8 mouse cellular contexts compared by ENCODE assay signal in the genomic region with DNA sequence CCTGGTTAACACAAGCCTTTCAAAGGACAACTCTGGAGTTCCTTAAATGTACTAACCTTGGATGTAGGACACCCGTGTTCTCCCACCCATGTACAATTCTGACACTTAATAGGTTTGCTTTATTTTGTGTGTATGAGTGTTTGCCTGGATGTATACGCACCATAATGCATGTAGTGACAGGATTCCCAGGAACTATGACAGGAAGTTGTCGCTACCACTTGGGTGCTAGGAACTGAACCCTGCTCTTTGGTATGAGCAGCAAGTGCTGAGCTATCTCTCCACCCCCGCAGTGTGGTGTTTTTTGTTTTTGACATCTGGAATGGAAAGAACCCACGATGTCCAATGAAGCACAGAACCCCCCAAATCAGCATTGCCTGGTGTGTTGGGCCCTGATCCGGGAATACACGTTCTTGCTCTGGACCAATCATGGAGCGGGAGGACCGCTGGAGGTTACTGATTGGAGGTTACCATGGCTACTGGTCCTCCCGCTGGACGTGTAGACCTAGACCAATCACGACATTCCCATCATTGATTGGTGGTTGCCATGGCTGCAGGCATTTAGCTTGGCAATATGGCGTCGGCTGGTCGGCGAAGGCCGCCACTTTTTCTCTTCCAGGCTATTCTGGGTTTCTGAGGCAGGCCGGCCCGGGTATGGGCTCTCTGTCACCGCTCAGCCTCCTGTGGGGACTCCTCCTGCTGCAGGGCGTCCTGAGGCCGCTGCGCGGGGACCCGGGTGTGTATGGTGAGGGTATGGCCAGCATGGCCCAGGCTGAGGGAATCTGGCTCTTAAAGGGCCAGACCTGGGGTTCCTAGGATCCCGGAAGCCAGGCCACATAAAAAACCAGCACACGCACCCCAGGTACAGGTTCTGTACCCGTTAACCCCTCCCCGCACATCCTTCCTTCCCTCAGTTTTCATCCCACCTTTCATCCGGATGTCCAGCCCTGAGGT. TPM values are rescaled to one million over a fixed set of nuclear protein-coding genes. Genes with fewer than 3 reads are reported as not detected.
A peak's percentile ranks its signal among the peaks of the same experiment; 100 is the strongest.
DNase-seq lines count a peak whose midpoint lies in the region; ATAC-seq lines count a peak whose summit lies in the region.

No protein-coding gene starts in this region.

- H3K9ac ChIP-seq in hindbrain, embryonic 16.5 days (ENCODE audit: low read depth, low read length): peak overlapping the region; percentile 79

- no peaks in the 10 kb centered on the region for H3K9me3 ChIP-seq in hindbrain, embryonic 16.5 days (ENCODE audit: control insufficient read depth, low read length)

- H3K27ac ChIP-seq in hindbrain, embryonic 16.5 days (ENCODE audit: low read depth, low read length): peak overlapping the region; percentile 70

- no peaks in the 10 kb centered on the region for H3K27me3 ChIP-seq in hindbrain, embryonic 16.5 days (replicated peaks; ENCODE audit: control insufficient read depth, insufficient read depth, low read length)

- WGBS in hindbrain, embryonic 16.5 days: 9% methylated on average over 24 of the region's 30 CpGs

- DNase-seq in adrenal gland, adult (ENCODE audit: inconsistent age in 2 of 2, low spot score in 1 of 2): peak; percentile 94 to 97
- DNase-seq in embryo, embryonic 10.5 days (ENCODE audit: low spot score): peak; percentile 99
- DNase-seq in gastrocnemius, adult 8-10 months (ENCODE audit: low spot score in 2 of 2): peak; percentile 89 to 92
- peak; percentile 89 to 91 for DNase-seq in layer of hippocampus, postnatal 36 days
- DNase-seq in lung, postnatal 14 days: peak; percentile 92
- peak; percentile 91 for DNase-seq in retina, adult 2 months (ENCODE audit: low read depth, low spot score)
- DNase-seq in thymus, postnatal 14 days: peak; percentile 60

- H3K4me2 ChIP-seq in hindbrain, embryonic 16.5 days (ENCODE audit: low read length): peak overlapping the region; percentile 98

- H3K36me3 ChIP-seq in hindbrain, embryonic 16.5 days (ENCODE audit: control insufficient read depth, insufficient read depth, low read length): peaks cover 10% of the 10 kb centered on the region

- H3K4me3 ChIP-seq in hindbrain, embryonic 16.5 days (ENCODE audit: low read length): peak overlapping the region; percentile 87

- peak; percentile 100 for ATAC-seq in hindbrain, embryonic 16.5 days

- peaks cover 9% of the 10 kb centered on the region for H3K4me1 ChIP-seq in hindbrain, embryonic 16.5 days (ENCODE audit: control insufficient read depth, insufficient read depth, low read depth, low read length)

RNA-seq across cellular contexts. Expression of gene Gtf2h3, which starts 19.6 kb away (rescaled TPM):
- total RNA-seq in gastrocnemius, adult 8-10 months (2022): 10 to 100 TPM; 12.7 to 18.5 (median 16.5) TPM
- 36.3 and 40.2 TPM in 2 replicates for polyA plus RNA-seq in hindbrain, embryonic 16.5 days (2015; fragmentation: Nextera tagmentation; extraction: Ambion mirVana)
- 10 to 100 TPM; 30.0 to 32.4 TPM for total RNA-seq in layer of hippocampus, postnatal 36 days (2021)

RNA-seq across cellular contexts. Expression of gene Eif2b1, which starts 19.6 kb away (rescaled TPM):
- 10 to 100 TPM; 33.3 to 42.9 (median 38.7) TPM for total RNA-seq in gastrocnemius, adult 8-10 months (2022)
- polyA plus RNA-seq in hindbrain, embryonic 16.5 days (2015; fragmentation: Nextera tagmentation; extraction: Ambion mirVana): 64.1 and 66.3 TPM in 2 replicates
- 10 to 100 TPM; 36.1 to 40.6 TPM for total RNA-seq in layer of hippocampus, postnatal 36 days (2021)

RNA-seq across cellular contexts. Expression of gene Atp6v0a2, which starts 29.9 kb away (rescaled TPM):
- 10 to 100 TPM; 29.1 to 38.6 (median 32.5) TPM for total RNA-seq in gastrocnemius, adult 8-10 months (2022)
- polyA plus RNA-seq in hindbrain, embryonic 16.5 days (2015; fragmentation: Nextera tagmentation; extraction: Ambion mirVana): 32.0 and 35.1 TPM in 2 replicates
- 10 to 100 TPM; 58.7 to 60.5 TPM for total RNA-seq in layer of hippocampus, postnatal 36 days (2021)

RNA-seq across cellular contexts. Expression of gene Ddx55, which starts 45.8 kb away (rescaled TPM):
- total RNA-seq in gastrocnemius, adult 8-10 months (2022): 1 to 10 TPM; 3.8 to 8.0 (median 4.9) TPM
- polyA plus RNA-seq in hindbrain, embryonic 16.5 days (2015; fragmentation: Nextera tagmentation; extraction: Ambion mirVana): 25.1 TPM in 2 replicates
- total RNA-seq in layer of hippocampus, postnatal 36 days (2021): 10 to 100 TPM; 23.3 to 28.3 TPM

RNA-seq across cellular contexts. Expression of gene Tmed2, which starts 58.0 kb away (rescaled TPM):
- 100 to 1,000 TPM; 149 to 173 (median 155) TPM for total RNA-seq in gastrocnemius, adult 8-10 months (2022)
- 342 and 347 TPM in 2 replicates for polyA plus RNA-seq in hindbrain, embryonic 16.5 days (2015; fragmentation: Nextera tagmentation; extraction: Ambion mirVana)
- 100 to 1,000 TPM; 102 to 106 TPM for total RNA-seq in layer of hippocampus, postnatal 36 days (2021)

Comparison
In these comparisons a context has a peak if more than half of its experiments do, and no peak if none do; other contexts are left out.
1. Peak in every context shown above with its lines: DNase-seq, ATAC-seq, H3K4me3 ChIP-seq and H3K27ac ChIP-seq.